Mouse (Mus musculus): ENCODE data around the gene Pptc7. TPM values are rescaled to one million over a fixed set of nuclear protein-coding genes. Genes with fewer than 3 reads are reported as not detected.

The Pptc7 gene
- 10 to 100 TPM; 23.0 to 24.8 TPM for total RNA-seq (2023)

GRCm38 (mm10) chr5:122284183-122285028, at the start of gene Pptc7:
TSS of gene Pptc7 (plus strand) at chr5:122284365.

GRCm38 (mm10) chr5:122263933-122264905, 19.9 kb upstream of the Pptc7 start, which contains the start of gene Tctn1:
TSS of gene Tctn1 (minus strand) at chr5:122264460.

GRCm38 (mm10) chr5:122353807-122354491, 69.8 kb downstream of the Pptc7 start, which contains the start of the genes Rad9b and Vps29:
TSS of gene Rad9b (minus strand) at chr5:122354233.
TSS of gene Vps29 (plus strand) at chr5:122354369.

GRCm38 (mm10) chr5:122371591-122372191, 87.5 kb downstream of the Pptc7 start, which contains the start of gene Gpn3:
TSS of gene Gpn3 (plus strand) at chr5:122371876.

GRCm38 (mm10) chr5:122372192-122372769, 88.1 kb downstream of the Pptc7 start, which contains the start of gene Fam216a:
TSS of gene Fam216a (minus strand) at chr5:122372364.

Other genes starting within 250 kb of the Pptc7 start
- gene Cux2, start 234.3 kb upstream of the Pptc7 start, total RNA-seq (2023) = not detected
- gene Myl2, start 183.4 kb upstream of the Pptc7 start, total RNA-seq (2023) = not detected
- under 1 TPM in 1 of 2 experiments, not detected in 1; 0.43 TPM for gene Ccdc63, start 143.5 kb upstream of the Pptc7 start, total RNA-seq (2023)
- 100 to 1,000 TPM; 119 to 122 TPM for gene Ppp1cc, start 126.1 kb upstream of the Pptc7 start, total RNA-seq (2023)
- 10 to 100 TPM; 24.6 to 26.4 TPM for gene Hvcn1, start 77.6 kb upstream of the Pptc7 start, total RNA-seq (2023)
- 1 to 10 TPM; 4.6 to 5.1 TPM for gene Tctn1, start 19.9 kb upstream of the Pptc7 start, total RNA-seq (2023)
- gene Rad9b, start 69.9 kb downstream of the Pptc7 start, total RNA-seq (2023) = 1 to 10 TPM; 1.0 to 1.6 TPM
- 10 to 100 TPM; 75.8 to 77.1 TPM for gene Vps29, start 70.0 kb downstream of the Pptc7 start, total RNA-seq (2023)
- 10 to 100 TPM; 21.4 to 23.2 TPM for gene Gpn3, start 87.5 kb downstream of the Pptc7 start, total RNA-seq (2023)
- 1 to 10 TPM; 3.7 to 4.6 TPM for gene Fam216a, start 88.0 kb downstream of the Pptc7 start, total RNA-seq (2023)
- gene Arpc3, start 107.5 kb downstream of the Pptc7 start, total RNA-seq (2023) = 100 to 1,000 TPM; 641 to 699 TPM
- gene Anapc7, start 137.3 kb downstream of the Pptc7 start, total RNA-seq (2023) = 10 to 100 TPM; 21.3 to 24.6 TPM
- 100 to 1,000 TPM; 102 to 110 TPM for gene Atp2a2, start 217.9 kb downstream of the Pptc7 start, total RNA-seq (2023)